Mouse (Mus musculus) liver, postnatal 0 days (tissue): ENCODE results near the gene Pak3. TPM values are rescaled to one million over a fixed set of nuclear protein-coding genes. Genes with fewer than 3 reads are reported as not detected.
"Not testable (repeated sequence)": the region's sequence is repeated elsewhere in the genome, so short reads cannot be mapped to it uniquely, and the experiment has no call there.

Experiments
- ATAC-seq: fragments of 200-750 bp; cut with Nextera tagmentation; 2 replicates; pipeline ENCODE4 v1.8.0; 2017; ENCODE audit warnings: mild to moderate bottlenecking, moderate library complexity
- DNase-seq: peaks from one replicate; pipeline ENCODE4 v3.0.0-alpha.2; 2016
- H3K27ac ChIP-seq: fragments of 300-500 bp; sonication (generic); 2 replicates; pipeline ENCODE4 v1.5.1; 2014; ENCODE audit warnings: antibody characterized with exemption, moderate library complexity, mild to moderate bottlenecking, low read depth
- H3K27me3 ChIP-seq: fragments of 300-500 bp; sonication (generic); 2 replicates; pipeline ENCODE4 v1.6.1; 2014; ENCODE audit warnings: low read length, control low read depth, mixed read lengths; ENCODE audit not compliant: insufficient read depth
- H3K36me3 ChIP-seq: fragments of 300-500 bp; sonication (generic); replicated peaks from 2 replicates; pipeline ENCODE4 v1.6.1; 2014; ENCODE audit warnings: mild to moderate bottlenecking, control low read depth, low read length, moderate library complexity, mixed read lengths; ENCODE audit not compliant: insufficient read depth
- H3K4me1 ChIP-seq: fragments of 300-500 bp; sonication (generic); 2 replicates; pipeline ENCODE4 v1.6.1; 2014; ENCODE audit warnings: antibody characterized with exemption, mild to moderate bottlenecking, control low read depth; ENCODE audit not compliant: insufficient read depth
- H3K4me2 ChIP-seq: fragments of 300-500 bp; sonication (generic); 2 replicates; pipeline ENCODE4 v1.6.1; 2014; ENCODE audit warnings: low read depth, mild to moderate bottlenecking, low read length, moderate library complexity, mixed read lengths
- H3K4me3 ChIP-seq: fragments of 300-500 bp; sonication (generic); 2 replicates; pipeline ENCODE4 v1.5.1; 2014; ENCODE audit warnings: low read depth, low read length
- H3K9ac ChIP-seq: fragments of 300-500 bp; sonication (generic); replicated peaks from 2 replicates; pipeline ENCODE4 v1.6.1; 2014; ENCODE audit warnings: mild to moderate bottlenecking, moderate library complexity
- H3K9me3 ChIP-seq: fragments of 300-500 bp; sonication (generic); 2 replicates; pipeline ENCODE4 v1.6.1; 2016; ENCODE audit warnings: mild to moderate bottlenecking, control low read depth, low read length, mixed read lengths
- CTCF ChIP-seq: sonication (generic); IDR thresholded peaks from 2 replicates; pipeline ENCODE4 v1.5.1; 2016; ENCODE audit warnings: antibody characterized with exemption, low read depth
- EP300 ChIP-seq: IDR thresholded peaks from 2 replicates; pipeline ENCODE4 v1.6.1; 2016; ENCODE audit warnings: antibody characterized with exemption, low read depth, mild to moderate bottlenecking
- WGBS: fragments of 180-500 bp; shearing (Covaris S2); extraction: QIAGEN DNeasy Blood & Tissue Kit; methylation state at CpG from one replicate; pipeline ENCODE4 v1.1.7; 2014; ENCODE audit not compliant: insufficient replicate concordance; 5-methylcytosine and 5-hydroxymethylcytosine counted together
- polyA plus RNA-seq: library from polyadenylated mRNA; unstranded; fragments of >200 nt; fragmentation: Nextera tagmentation; extraction: Ambion mirVana; gene quantifications from 2 replicates; pipeline ENCODE4 v1.2.1, GENCODE M21; 2015

The Pak3 gene
- 0.04 and 0.06 TPM in 2 replicates for polyA plus RNA-seq

DNA sequence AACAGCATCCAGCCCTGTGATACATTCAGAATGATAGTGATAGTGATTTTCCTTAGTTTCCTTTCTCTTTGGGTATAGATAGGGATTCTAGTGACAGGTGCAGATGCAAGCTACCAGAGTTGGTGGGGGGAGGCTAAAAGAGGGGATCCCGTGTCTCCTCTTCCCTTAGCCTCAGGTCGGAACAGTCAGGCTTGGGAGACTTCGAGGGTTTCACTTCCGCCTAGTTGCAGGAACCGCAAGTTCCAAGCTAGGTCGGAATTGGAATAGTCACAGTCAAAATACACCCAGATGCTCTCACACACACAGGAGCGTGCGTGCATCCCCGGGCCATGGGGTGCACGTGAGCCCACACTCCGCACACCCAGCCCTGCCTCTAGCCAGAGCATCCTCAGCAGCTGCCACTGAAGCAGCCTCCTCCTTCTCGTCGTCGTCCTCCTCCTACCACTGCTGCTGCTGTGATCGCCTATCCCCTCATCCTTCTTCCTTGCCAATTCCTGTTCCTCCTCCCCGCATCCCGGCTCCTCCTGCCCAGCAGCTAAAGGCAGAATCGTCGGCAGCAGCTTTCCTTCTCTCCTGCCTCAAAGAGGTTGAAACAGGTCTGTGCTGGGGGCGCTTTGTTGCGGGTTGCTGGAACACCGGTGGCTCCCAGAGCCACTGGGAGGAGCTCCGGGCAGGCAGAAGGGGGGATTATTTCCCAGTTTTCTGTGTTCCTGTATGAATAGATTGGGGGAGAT, at the start of gene Pak3:
Gene Pak3, plus strand, starts transcription at position 424 of the 734 bp plus-strand sequence.
- no peak within 1 kb of the TSS for H3K4me3 ChIP-seq
- H3K36me3 ChIP-seq: no peaks in the 10 kb centered on the region
- peaks cover 7% of the 10 kb centered on the region; the same call in 1 of the 2 replicates for H3K27me3 ChIP-seq
- WGBS: 18% methylated on average over 21 of the region's 23 CpGs
- H3K9me3 ChIP-seq: no peaks in the 10 kb centered on the region
- TF ChIP-seq CTCF (no peak), EP300 (no peak)
- DNase-seq (no peak), ATAC-seq (no peak)
- H3K4me2 ChIP-seq: no peak within 1 kb of the TSS
- no peak within 1 kb of the TSS for H3K27ac ChIP-seq
- no peaks in the 10 kb centered on the region for H3K4me1 ChIP-seq
- H3K9ac ChIP-seq: no peak within 1 kb of the TSS

DNA sequence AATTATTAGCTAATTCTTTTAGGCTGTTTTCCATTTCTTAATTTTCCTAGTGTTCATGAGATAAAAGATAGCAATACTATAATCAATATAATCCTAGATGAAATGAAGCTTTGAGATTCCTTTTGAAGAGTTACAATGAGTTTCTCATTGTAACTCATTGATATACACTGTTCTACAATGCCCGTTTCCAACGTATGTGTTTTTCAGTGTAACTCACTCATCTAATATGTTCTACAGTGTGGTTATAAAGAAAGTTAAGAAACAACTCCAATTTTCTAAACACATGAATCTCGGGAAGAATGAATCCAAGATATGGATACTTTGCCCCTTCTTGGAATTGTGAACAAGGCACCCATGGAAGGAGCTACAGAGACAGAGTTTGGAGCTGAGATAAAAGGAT, 35.5 kb upstream of the Pak3 start:
- TF ChIP-seq EP300 (no peak), CTCF (no peak)
- no peaks in the 10 kb centered on the region for H3K27me3 ChIP-seq
- WGBS: 55% methylated on average over 3 of the region's 3 CpGs

DNA sequence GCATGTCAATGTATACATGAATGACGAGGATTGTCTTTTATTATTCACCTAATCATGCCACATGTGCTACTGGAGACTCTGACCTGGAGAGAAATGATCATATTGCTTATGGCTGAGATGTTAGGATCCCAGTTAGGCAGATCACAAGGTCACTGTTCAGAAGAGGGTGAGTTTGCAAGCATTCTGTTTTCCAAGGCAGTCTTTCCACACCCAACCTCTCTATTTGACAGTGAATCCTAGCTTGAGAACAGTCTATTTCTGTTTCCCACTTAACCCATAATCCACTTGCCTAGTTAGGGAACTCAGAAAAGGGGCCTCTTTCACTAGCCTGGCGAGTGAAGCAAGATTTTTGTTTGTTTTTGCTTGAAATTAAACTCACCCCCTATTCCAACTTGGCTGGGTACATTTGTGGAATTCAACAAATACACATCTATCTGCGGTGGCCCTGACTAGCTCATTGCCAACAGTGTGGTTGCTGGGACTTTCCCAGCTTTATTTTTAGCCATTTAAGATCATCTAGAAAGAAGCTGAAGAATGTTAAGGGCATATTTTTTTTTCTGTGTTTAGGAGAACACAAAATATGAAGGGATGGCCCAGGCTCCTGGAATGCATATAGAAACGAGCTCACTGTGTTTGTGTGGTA, 17.2 kb upstream of the Pak3 start:
- no peaks in the 10 kb centered on the region for H3K4me1 ChIP-seq
- DNase-seq (no peak), ATAC-seq (no peak)
- no peaks in the 10 kb centered on the region for H3K36me3 ChIP-seq
- no peak overlapping the region for H3K4me3 ChIP-seq
- H3K4me2 ChIP-seq: no peak overlapping the region
- no peaks in the 10 kb centered on the region for H3K9me3 ChIP-seq
- WGBS: 43% methylated on average over 4 of the region's 4 CpGs
- no peaks in the 10 kb centered on the region for H3K27me3 ChIP-seq
- H3K9ac ChIP-seq: no peak overlapping the region
- TF ChIP-seq EP300 (no peak), CTCF (no peak)
- no peak overlapping the region for H3K27ac ChIP-seq

More for the DNA sequence above, 35.5 kb upstream of the Pak3 start:
- H3K4me3 ChIP-seq: no peak overlapping the region
- no peaks in the 10 kb centered on the region for H3K36me3 ChIP-seq
- H3K27ac ChIP-seq: no peak overlapping the region
- no peak overlapping the region for H3K4me2 ChIP-seq
- ATAC-seq: peak; percentile 100
- H3K4me1 ChIP-seq: no peaks in the 10 kb centered on the region
- H3K9ac ChIP-seq: no peak overlapping the region
- H3K9me3 ChIP-seq: no peaks in the 10 kb centered on the region
- peak; percentile 99 for DNase-seq

DNA sequence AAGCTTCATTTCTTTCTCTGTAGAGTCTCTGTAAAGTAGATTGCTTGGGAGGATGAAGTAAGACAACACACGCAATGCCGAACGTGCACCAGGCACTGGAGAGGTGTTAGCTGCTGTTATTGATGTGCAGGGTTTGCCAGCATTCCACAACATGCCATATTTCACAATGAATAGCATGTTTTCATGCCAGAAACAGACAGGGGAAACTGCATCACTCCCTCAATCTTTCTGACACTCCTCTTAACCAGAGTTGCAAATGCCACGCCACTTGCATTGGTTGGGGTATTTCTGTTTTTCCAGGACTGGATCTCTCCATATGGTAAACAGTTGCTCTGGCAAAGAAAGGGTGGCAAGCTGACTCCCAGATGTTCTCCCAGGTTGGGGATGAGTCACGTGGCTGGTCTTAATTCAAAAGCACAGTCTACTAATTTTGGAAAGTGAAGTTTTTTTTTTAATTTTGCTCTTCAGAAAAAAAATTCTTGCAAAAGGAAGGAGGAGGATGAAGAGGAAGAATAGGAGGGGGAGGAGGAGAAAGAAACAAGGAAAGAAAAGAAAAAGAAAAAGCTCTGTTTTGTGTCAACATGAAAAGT, 16.5 kb upstream of the Pak3 start:
- no peak for ATAC-seq
- Histone ChIP-seq H3K4me3 (no peak overlapping the region), H3K4me1 (no peaks in the 10 kb centered on the region), H3K9ac (no peak overlapping the region), H3K27ac (no peak overlapping the region), H3K36me3 (no peaks in the 10 kb centered on the region), H3K27me3 (no peaks in the 10 kb centered on the region), H3K4me2 (no peak overlapping the region), H3K9me3 (no peaks in the 10 kb centered on the region)
- WGBS: 68% methylated on average over 5 of the region's 5 CpGs
- TF ChIP-seq CTCF: no peak
- TF ChIP-seq EP300: no peak
- DNase-seq: no peak

DNA sequence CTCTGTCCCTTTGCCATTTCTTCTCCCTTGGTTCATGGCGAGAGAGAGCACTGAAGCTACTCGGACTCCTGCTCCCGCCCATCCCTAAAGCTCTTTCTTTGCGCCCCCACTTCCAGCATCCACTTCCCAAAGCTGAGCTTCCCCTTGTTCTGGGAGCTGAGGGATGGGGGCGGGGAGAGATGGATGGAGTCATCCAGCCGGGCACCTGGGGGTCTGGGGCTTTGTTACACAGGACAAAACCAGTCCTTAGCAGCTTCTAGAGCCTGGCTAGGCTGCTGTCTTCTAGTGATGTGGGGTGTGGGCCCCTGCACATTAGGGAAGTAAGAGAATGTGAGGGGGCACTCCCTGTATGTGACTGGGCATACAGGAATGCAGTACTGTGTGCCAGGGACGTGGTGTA, 526 bp downstream of the Pak3 start:
- H3K4me1 ChIP-seq: no peaks in the 10 kb centered on the region
- ATAC-seq (no peak), DNase-seq (no peak)
- H3K9me3 ChIP-seq: no peaks in the 10 kb centered on the region
- H3K27ac ChIP-seq: no peak overlapping the region
- no peak overlapping the region for H3K9ac ChIP-seq
- no peak overlapping the region for H3K4me2 ChIP-seq
- H3K36me3 ChIP-seq: no peaks in the 10 kb centered on the region
- no peak overlapping the region for H3K4me3 ChIP-seq
- 22% methylated on average over 7 of the region's 7 CpGs for WGBS
- no peak for TF ChIP-seq CTCF
- no peak for TF ChIP-seq EP300
- peaks cover 7% of the 10 kb centered on the region; the same call in 1 of the 2 replicates for H3K27me3 ChIP-seq

DNA sequence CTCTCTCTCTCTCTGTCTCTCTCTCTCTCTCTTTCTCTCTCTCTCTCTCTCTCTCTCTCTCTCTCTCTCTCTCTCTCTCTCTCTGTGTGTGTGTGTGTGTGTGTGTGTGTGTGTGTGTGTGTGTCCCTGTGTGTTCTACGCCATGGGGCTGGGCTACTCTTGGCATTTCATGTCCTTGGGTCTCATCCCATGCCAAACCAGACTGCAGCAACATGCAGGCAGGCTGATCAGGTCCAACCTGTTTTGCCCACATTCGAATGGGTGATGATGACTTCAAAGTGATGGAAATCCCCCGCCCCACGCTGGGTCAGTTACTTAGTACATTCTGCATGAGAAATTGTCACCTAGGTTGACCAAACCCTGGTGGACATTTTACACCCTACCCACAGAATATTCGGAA, 1.1 kb downstream of the Pak3 start:
- H3K9ac ChIP-seq, DNase-seq, ATAC-seq, H3K4me1 ChIP-seq, H3K36me3 ChIP-seq, H3K9me3 ChIP-seq, H3K27me3 ChIP-seq, H3K27ac ChIP-seq, H3K4me2 ChIP-seq, H3K4me3 ChIP-seq: not testable (repeated sequence)
- 49% methylated on average over 5 of the region's 5 CpGs for WGBS
